Mouse (Mus musculus) CD4-positive, CD25-positive, alpha-beta regulatory T cell, adult 4 months (primary cell): ENCODE data around the gene H1fnt. TPM values are rescaled to one million over a fixed set of nuclear protein-coding genes. Genes with fewer than 3 reads are reported as not detected.

ENCODE experiments used
- ATAC-seq: one replicate; pipeline ENCODE4 v1.8.0; 2017
- polyA plus RNA-seq, 2 experiments: library from polyadenylated mRNA; unstranded; fragments of 100-300 nt; shearing (Covaris generic); gene quantifications; one replicate each; pipeline ENCODE4 v1.2.1; 2017

H1fnt gene
- not detected for polyA plus RNA-seq

DNA sequence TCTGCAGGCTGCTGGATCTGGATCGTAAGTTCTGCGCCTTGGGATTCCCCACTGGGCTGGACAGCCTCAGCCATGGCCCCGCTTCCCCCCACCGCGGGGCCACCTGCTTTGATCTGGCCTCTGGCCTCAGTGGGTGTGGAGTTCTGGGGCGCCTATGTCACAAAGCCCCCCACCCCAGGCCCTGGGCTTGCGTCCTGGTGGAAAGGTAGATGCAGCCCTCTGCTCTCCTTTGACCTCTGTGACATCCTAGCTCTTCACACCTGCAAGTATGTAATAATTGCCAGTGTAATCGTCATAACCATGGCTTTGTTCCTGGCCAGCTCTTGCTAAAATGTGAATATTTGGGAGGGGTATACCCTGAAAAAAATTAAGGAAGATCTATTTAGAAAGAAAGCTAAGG is at the start of gene H1fnt:
Gene H1fnt, minus strand, starts transcription at position 101 of the 400 bp plus-strand sequence.
- ATAC-seq, result no peak

DNA sequence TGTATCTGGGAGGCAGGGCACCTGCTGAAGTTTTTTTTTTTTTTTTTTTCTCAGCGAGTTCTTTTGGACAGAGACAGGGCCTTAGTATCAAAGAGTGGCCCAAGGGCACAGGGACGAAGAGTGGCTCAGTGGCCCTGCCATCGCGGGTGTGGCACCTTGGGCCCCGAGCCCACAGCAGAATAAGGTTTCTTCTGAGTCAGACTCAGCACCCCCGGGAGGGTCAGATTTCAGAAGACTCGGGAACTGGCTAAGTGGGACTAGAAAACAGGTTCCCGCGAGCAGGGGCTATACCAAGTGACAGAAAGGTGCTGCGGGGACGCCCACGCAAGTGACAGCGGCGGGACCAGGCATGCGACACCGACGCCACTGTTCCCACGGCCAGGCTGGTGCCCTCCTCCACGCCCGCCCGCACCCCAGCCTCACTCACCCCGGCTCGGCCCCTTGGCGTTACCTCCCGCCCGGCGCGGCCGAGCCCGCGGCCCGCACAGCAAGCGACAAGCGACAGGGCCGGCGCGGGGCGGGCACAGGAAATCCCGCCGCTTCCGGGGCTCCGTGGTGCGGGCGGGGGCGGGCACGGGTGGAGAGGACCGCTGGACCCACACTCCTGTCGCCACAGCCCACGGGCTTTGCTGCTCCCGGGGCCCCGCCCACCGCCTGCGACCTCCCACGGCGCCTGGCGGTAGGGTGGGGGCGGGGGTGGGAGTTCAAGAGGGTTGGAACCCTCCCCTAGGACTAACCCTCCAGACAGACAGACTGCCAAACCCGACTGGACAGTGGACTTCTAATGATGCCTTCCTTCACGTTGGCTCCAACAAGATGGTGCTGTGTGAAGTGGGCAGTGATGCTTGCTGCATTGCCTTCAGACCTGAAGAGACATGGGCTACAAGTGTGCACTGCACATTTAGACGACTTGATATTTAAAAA is 38.8 kb upstream of the H1fnt start, which contains the start of gene Zfp641:
Gene Zfp641, minus strand, starts transcription at position 534 of the 924 bp plus-strand sequence.
- ATAC-seq, result no peak

DNA sequence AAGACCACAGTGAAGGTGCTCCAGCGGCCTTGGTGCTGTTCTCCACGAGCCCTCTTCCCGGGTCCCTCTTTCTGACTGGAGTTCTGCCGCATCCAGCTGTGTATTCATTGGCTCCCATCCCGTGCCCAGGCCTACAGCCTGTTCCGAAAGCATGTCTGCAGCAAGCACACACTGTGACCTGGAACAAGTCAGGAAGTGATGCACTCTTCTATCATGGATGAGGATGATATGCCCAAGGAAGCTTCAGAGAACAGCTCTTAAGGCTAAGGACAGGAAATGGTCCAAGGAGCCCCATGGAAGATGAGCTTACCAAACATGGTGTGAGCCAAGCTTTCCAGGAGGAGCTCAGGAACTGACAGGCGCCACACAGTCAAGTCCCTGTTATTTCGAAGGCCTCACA is 36.6 kb upstream of the H1fnt start:
- ATAC-seq, result no peak

DNA sequence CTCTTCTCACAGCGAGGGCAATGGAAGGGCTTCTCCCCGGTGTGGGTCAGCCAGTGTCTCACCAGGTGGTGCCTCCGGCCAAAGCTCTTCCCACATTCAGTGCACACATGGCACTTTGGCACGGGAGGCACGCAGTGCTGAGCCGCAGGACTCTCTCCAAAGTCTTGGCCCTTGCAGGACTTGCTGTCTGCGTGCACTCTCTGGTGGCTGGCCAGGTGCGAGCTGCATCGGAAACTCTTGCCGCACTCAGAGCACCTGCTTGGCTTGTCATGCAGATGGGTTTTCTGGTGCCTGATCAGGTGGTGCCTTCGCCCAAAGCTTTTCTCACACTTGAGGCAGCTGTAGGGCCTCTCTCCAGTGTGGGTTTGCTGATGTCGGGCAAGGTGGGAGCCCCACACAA is 31.5 kb upstream of the H1fnt start:
- ATAC-seq, result no peak

DNA sequence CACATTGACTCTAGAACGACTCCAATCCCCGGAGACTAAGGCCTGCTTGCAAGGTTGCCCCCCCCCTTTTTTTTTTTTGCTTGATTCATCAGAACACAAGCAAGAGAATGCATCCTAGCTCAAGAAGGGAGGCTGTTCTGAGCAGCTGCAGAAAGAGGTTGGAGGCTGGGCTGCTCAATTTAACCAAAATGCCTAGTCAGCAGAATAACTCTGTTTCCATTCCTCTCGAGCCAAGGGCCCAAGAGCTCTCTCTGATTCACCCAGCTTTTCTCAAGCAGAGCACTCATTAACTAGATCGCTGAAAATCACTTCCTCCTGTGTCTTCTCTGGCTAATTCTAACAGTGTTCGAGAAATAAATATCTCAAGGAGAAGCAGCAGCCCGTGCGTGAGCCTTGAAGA is 29.3 kb upstream of the H1fnt start:
- no peak for ATAC-seq

DNA sequence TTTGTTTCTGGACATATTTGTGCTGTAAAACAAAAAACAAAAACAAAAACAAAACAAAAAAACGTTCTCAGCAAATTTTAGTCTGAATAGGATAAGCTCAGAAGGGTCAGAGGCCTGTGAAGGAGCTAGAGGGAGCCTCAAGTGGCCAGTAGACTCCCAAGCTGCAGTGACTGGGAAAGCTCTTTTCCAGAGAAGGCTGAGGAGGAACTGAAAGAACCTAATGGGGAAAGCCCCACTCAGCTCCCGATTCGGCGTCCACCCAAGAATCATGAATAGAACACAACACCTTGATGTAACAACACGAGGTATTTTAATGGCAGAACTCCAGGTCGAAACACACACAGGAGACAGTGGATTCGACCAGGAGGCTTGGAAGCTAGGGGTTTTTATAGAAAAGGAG is 683 bp upstream of the H1fnt start:
- ATAC-seq, result no peak

DNA sequence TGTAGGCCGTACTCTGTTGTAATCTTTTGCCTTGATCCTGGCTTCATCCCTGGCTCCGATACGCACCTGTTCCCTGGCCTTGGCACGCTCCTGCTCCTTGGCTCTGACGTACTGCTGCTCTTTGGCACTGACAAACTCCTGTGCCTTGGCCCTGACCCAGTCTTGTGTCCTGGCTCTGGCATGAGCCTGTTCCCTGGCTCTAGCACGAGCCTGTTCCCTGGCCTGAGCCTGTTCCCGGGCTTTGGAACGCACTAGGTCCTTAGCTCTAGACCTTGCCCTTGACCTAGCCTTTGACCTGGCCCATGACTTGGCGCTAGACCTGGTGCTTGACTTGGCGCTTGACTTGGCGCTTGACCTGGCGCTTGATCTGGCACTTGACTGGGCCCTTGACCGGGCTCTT is 822 bp downstream of the H1fnt start:
- no peak for ATAC-seq

DNA sequence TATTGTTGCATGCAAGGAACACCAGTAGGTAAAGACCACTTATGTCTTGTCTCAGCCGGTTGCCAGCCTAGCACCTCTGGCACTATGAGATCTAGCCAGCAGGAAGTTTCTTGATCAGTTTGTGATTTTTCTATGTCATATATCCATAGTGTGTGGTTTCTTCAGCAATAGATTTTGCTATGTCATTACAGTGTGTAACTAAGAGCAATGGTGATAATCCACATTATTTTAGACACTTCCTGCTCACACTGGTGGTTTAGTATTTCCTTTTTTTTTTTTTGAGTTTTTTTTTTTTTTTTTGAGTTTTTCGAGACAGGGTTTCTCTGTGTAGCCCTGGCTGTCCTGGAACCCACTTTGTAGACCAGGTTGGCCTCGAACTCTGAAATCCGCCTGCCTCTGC is 21.7 kb downstream of the H1fnt start:
- no peak for ATAC-seq

DNA sequence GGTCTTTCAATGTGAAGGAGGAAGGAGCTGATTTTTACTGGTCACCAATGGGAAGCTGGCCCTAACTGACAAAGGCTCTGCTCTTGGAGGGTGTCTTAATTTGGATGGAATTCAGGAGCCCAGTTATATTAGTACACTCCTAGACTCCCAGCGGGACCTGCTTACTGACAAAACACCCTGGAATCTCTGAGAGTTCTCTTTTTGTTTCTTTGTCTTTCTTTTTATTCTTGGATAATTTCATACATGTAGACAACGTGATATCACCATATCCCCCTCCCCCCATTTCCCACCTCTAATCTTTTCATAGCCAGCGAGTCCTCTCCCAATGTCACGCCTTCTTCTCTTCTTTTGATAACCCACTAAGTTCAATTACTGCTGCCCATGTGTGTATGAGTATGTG is 22.7 kb downstream of the H1fnt start, which contains the start of gene Olfr286:
Gene Olfr286, minus strand, starts transcription at position 101 of the 400 bp plus-strand sequence.
- ATAC-seq, result no peak

DNA sequence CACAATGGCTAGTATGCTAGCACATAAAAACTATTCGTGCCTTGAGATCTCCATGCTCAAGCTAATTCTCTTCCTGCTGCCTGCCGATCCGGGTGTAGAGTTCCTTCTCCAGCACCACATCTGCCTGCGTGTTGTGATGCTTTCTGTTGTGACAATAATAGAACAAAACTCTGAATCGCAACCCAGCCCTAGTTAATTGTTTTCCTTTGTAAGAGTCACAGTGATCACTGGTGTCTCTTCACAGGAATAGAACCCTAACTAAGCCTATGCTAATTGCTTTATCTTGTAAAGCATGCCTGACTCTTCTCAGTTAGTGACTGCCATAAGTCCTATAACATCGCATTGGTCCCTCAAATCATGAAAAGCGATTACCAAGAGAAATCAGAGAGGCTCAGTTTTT is 31.0 kb downstream of the H1fnt start:
- no peak for ATAC-seq

DNA sequence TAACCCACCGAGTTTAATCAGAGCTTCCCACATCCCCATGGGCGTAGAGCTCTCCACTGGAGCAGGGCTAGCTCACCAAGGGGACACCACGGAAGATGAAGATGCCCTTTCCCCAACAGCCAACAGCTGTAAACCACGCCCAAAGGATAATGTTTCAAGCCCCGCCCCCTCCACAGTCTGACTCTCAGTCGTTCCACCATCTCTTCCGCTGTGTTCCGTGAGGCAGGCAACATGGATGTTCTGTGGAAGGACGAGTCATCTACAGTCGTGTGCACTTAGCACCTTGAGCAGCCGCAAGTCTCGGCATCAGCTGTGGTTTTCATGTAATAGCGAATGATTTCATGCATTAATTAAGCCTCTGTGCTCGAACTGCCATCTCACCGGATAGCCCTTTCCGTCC is 31.5 kb downstream of the H1fnt start:
- ATAC-seq, result no peak

DNA sequence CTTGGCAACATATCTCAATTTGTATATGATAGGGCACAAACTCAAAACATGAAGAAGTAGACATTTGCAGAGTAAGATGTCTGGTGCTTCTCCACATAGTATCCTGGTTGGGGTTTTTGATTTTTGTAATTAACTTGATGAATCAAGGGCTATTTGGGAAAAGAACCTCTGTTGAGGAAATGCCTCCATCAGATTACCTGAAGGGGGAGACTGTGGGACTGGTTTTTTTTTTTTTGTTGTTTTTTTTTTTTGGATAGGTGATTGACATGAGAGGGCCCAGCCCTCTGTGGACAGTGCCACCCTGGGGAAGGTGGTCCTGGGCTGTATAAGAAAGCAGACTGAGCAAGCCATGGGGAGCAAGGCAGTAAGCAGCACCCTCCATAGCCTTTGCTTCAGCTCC is 34.7 kb downstream of the H1fnt start:
- no peak for ATAC-seq

DNA sequence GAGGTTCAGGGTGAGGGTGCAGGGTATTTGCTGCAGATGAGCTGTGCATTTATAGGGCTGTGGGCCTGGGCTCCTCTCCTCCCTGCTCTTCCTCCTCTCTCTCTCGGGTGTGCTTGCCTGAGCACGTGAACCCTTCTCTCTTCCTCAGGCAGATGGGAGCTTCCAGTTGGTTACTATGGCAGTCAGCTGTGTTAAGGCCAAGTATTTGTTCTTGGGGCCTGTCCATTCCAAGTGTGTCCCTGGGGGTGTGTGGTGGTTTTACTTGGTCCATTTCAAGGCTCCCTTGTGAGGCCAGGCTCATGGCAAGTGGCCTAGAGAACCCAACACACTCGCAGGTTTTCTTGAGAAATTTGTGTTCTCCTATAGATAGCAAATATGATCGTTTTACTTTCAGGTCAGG is 36.2 kb downstream of the H1fnt start, which contains the start of the genes Gm44579 and Olfr287:
Gene Gm44579, minus strand, starts transcription at position 101 of the 400 bp plus-strand sequence.
Gene Olfr287, minus strand, starts transcription at position 180 of the 400 bp plus-strand sequence.
- no peak for ATAC-seq

DNA sequence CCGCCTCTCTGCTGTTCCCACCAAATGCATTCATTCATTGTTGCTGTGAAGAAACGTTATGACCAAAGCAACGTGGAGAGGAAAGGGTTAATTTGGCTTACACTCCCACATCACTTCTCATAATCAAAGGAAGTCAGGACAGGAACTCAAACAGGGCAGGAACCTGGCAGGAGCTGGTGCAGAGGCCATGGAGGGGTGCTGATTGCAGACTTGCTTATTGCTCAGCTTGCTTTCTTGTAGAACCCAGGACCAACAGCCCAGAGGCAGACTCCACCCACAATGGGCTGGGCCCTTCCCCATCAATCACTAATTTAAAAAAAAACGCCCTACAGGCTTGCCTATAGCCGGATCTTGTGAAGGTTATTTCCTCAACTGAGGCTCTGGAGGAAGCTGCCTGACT is 43.0 kb downstream of the H1fnt start:
- ATAC-seq, result no peak

DNA sequence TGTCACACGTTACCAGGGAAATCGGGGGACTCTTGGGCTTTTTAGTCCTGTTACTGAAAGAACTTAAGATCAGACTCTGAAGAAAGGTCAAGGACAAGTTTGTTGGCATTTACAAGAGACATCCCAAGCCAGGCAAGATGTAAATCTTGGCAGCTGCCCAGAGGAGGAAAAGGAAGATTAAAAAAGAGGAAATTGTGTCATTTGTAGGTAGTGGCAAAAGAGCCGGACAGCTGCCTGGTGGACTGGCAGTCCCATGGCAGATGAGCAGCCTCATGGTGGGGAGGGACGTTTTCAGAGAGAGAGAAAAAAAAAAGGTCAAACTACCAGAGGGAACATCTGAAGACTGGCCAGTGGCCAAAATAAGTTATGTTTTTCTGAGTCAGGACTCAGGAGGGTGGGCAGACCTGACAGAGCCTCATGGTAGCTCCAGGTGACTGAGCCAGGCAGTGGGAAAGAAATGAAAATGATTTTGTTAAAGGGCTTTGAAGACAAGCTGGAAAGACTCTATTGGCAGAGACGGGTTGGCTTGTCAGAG is 43.7 kb downstream of the H1fnt start:
- no peak for ATAC-seq

DNA sequence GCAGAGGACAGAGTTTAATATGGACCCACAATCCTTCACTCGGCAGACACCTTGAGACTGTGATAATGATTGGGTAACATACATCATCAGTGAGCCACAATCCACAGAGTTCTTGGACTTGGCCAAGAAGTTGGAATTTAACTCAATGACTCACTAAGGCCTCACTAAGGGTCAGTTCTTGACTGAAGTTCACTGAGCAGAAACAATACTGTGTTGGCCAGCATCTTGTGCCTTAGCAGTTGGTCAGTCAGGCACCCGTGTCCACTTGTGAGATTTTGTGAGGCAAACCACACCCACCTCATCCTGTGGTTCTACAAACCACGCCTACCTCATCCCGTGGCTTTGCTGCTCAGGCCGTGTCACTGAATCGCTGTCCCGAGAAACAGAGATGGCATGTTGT is 47.4 kb downstream of the H1fnt start:
- no peak for ATAC-seq

Other genes with a start within 250 kb of the H1fnt start
- gene Pfkm, start 164.7 kb downstream of the H1fnt start, polyA plus RNA-seq, result 10 to 100 TPM in 1 of 2 experiments, 1 to 10 TPM in 1; 4.8 to 13.4 TPM
- 10 to 100 TPM; 33.4 to 34.3 TPM for gene Senp1, start 163.5 kb downstream of the H1fnt start, polyA plus RNA-seq
- gene Asb8, start 91.7 kb downstream of the H1fnt start, polyA plus RNA-seq, result 10 to 100 TPM; 33.5 to 40.1 TPM
- under 1 TPM; 0.24 to 0.27 TPM for gene Ccdc184, start 90.1 kb downstream of the H1fnt start, polyA plus RNA-seq
- gene Olfr288, start 61.8 kb downstream of the H1fnt start, polyA plus RNA-seq, result not detected
- not detected for gene Gm44579, start 36.3 kb downstream of the H1fnt start, polyA plus RNA-seq
- not detected for gene Olfr287, start 36.2 kb downstream of the H1fnt start, polyA plus RNA-seq
- under 1 TPM in 1 of 2 experiments, not detected in 1; 0.15 TPM for gene Olfr286, start 22.8 kb downstream of the H1fnt start, polyA plus RNA-seq
- gene Zfp641, start 38.9 kb upstream of the H1fnt start, polyA plus RNA-seq, result not detected
- not detected for gene Olfr285, start 60.1 kb upstream of the H1fnt start, polyA plus RNA-seq
- gene Olfr284, start 83.7 kb upstream of the H1fnt start, polyA plus RNA-seq, result not detected
- not detected for gene Olfr283, start 123.7 kb upstream of the H1fnt start, polyA plus RNA-seq
- gene Olfr282, start 173.9 kb upstream of the H1fnt start, polyA plus RNA-seq, result not detected
- gene Olfr281, start 195.3 kb upstream of the H1fnt start, polyA plus RNA-seq, result not detected
- gene OR5BS1P, start 212.6 kb upstream of the H1fnt start, polyA plus RNA-seq, result not detected
- under 1 TPM in 1 of 2 experiments, not detected in 1; 0.56 TPM for gene Lalba, start 225.4 kb upstream of the H1fnt start, polyA plus RNA-seq
- not detected for gene Olfr279, start 235.1 kb upstream of the H1fnt start, polyA plus RNA-seq